Mouse (Mus musculus): ENCODE data around the gene Cdh22. TPM values are rescaled to one million over a fixed set of nuclear protein-coding genes. Genes with fewer than 3 reads are reported as not detected.

Cdh22 gene
- polyA plus RNA-seq, 1 experiment from 2014 or later: 6.4 TPM

DNA sequence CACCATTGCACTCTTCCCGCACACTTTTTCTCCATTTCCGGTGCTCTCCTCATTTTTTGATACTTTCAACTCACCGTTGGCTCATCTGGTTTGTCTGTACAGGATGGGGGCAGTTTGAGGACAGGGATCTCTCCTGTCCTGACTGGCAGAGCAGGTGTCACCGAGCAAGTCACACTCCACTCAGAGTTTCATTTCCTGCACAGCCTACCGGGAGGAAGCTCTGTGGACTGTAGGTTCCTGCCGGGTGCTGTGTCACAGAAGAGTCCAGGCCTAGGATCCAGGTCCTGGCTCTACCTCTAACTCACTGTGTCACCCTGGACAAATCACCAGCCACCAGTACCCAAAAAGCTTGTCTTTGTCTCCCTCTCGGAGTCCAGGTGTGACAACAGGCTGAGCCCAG lies 7.1 kb upstream of the Cdh22 start:
- Histone ChIP-seq H3K27me3 (ENCODE audit: control insufficient read depth, insufficient read depth, low read length) (peaks cover 56% of the 10 kb centered on the region), H3K36me3 (ENCODE audit: control insufficient read depth, insufficient read depth, low read length) (no peaks in the 10 kb centered on the region), H3K4me3 (ENCODE audit: low read depth, low read length) (no peak overlapping the region), H3K9ac (ENCODE audit: low read length) (no peak overlapping the region), H3K27ac (ENCODE audit: low read depth, low read length) (no peak overlapping the region), H3K9me3 (ENCODE audit: control insufficient read depth, low read length) (no peaks in the 10 kb centered on the region), H3K4me2 (no peak overlapping the region), H3K4me1 (ENCODE audit: control insufficient read depth, insufficient read depth, low read length) (peaks cover 19% of the 10 kb centered on the region)
- DNase-seq (ENCODE audit: low spot score, missing footprints): no peak
- 71% methylated on average over 7 of the region's 7 CpGs for WGBS
- no peak for ATAC-seq (ENCODE audit: low FRiP score)

- no peaks in the 10 kb centered on the region for H3K36me3 ChIP-seq (ENCODE audit: control insufficient read depth, insufficient read depth, low read length)
- 41% methylated on average over 8 of the region's 8 CpGs for WGBS
Measured at GRCm38 (mm10) chr2:165240371-165240770, 5.7 kb upstream of the Cdh22 start.

DNA sequence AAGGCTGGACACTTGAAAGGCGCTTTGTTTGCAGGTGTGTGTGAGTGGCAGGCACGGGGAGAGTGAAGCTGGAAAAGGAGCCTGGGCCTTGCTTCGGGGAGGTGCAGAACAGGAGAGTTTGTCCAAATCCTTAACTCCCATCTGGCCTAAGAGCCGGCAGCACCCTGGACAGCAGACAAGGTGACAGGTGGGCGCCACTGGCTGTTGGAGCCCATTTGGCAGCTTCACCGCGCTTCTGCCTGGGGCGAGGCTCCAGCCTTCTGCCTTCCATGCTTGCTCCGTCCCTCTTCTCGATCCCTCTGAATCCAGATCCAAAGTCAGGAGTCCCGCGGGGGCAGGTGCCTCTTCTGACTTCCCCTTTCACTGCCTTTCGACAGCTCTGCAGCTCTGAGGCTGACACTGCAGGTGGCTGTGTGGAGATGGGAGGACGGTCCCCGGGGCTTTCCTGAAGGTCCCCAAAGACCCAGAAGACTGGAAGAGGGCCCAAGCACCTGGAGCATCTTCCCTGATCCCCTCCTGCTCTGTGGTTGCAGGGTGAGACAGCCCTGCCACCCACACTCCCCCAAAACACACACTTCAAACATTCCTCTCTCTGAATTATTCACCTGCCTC lies 5.0 kb upstream of the Cdh22 start:
- H3K4me3 ChIP-seq (ENCODE audit: low read depth, low read length): no peak overlapping the region
- no peaks in the 10 kb centered on the region for H3K9me3 ChIP-seq (ENCODE audit: control insufficient read depth, low read length)
- no peak overlapping the region for H3K27ac ChIP-seq (ENCODE audit: low read depth, low read length)
- H3K27me3 ChIP-seq (ENCODE audit: control insufficient read depth, insufficient read depth, low read length): peaks cover 67% of the 10 kb centered on the region
- peaks cover 20% of the 10 kb centered on the region for H3K4me1 ChIP-seq (ENCODE audit: control insufficient read depth, insufficient read depth, low read length)
- DNase-seq (ENCODE audit: low spot score, missing footprints) (no peak), ATAC-seq (ENCODE audit: low FRiP score) (no peak)
- no peaks in the 10 kb centered on the region for H3K36me3 ChIP-seq (ENCODE audit: control insufficient read depth, insufficient read depth, low read length)
- 21% methylated on average over 15 of the region's 15 CpGs for WGBS
- no peak overlapping the region for H3K4me2 ChIP-seq
- no peak overlapping the region for H3K9ac ChIP-seq (ENCODE audit: low read length)

More at GRCm38 (mm10) chr2:165240371-165240770, 5.7 kb upstream of the Cdh22 start:
- Histone ChIP-seq H3K27ac (ENCODE audit: low read depth, low read length) (no peak overlapping the region), H3K4me3 (ENCODE audit: low read depth, low read length) (no peak overlapping the region), H3K9ac (ENCODE audit: low read length) (no peak overlapping the region), H3K4me1 (ENCODE audit: control insufficient read depth, insufficient read depth, low read length) (peaks cover 17% of the 10 kb centered on the region), H3K27me3 (ENCODE audit: control insufficient read depth, insufficient read depth, low read length) (peaks cover 67% of the 10 kb centered on the region), H3K9me3 (ENCODE audit: control insufficient read depth, low read length) (no peaks in the 10 kb centered on the region), H3K4me2 (no peak overlapping the region)
- ATAC-seq (ENCODE audit: low FRiP score): no peak
- no peak for DNase-seq (ENCODE audit: low spot score, missing footprints)

GRCm38 (mm10) chr2:165238416-165239145 lies 3.9 kb upstream of the Cdh22 start:
- DNase-seq (ENCODE audit: low spot score, missing footprints) (no peak), ATAC-seq (ENCODE audit: low FRiP score) (no peak)
- no peak overlapping the region for H3K4me2 ChIP-seq
- no peak overlapping the region for H3K9ac ChIP-seq (ENCODE audit: low read length)
- 5% methylated on average over 12 of the region's 12 CpGs for WGBS
- H3K27ac ChIP-seq (ENCODE audit: low read depth, low read length): no peak overlapping the region
- no peaks in the 10 kb centered on the region for H3K36me3 ChIP-seq (ENCODE audit: control insufficient read depth, insufficient read depth, low read length)
- H3K27me3 ChIP-seq (ENCODE audit: control insufficient read depth, insufficient read depth, low read length): peaks cover 71% of the 10 kb centered on the region
- H3K4me3 ChIP-seq (ENCODE audit: low read depth, low read length): no peak overlapping the region
- H3K9me3 ChIP-seq (ENCODE audit: control insufficient read depth, low read length): no peaks in the 10 kb centered on the region
- peaks cover 24% of the 10 kb centered on the region for H3K4me1 ChIP-seq (ENCODE audit: control insufficient read depth, insufficient read depth, low read length)

GRCm38 (mm10) chr2:165234291-165234612 lies 401 bp downstream of the Cdh22 start:
- H3K4me3 ChIP-seq (ENCODE audit: low read depth, low read length): peak overlapping the region; percentile 60
- WGBS: 2% methylated on average over 30 of the region's 41 CpGs
- peak overlapping the region; percentile 82 for H3K4me2 ChIP-seq
- H3K9ac ChIP-seq (ENCODE audit: low read length): peak overlapping the region; percentile 83
- peaks cover 53% of the 10 kb centered on the region for H3K27me3 ChIP-seq (ENCODE audit: control insufficient read depth, insufficient read depth, low read length)
- H3K36me3 ChIP-seq (ENCODE audit: control insufficient read depth, insufficient read depth, low read length): no peaks in the 10 kb centered on the region
- H3K27ac ChIP-seq (ENCODE audit: low read depth, low read length): peak overlapping the region; percentile 33; the same call in 1 of the 2 replicates
- H3K9me3 ChIP-seq (ENCODE audit: control insufficient read depth, low read length): no peaks in the 10 kb centered on the region
- ATAC-seq (ENCODE audit: low FRiP score): peak; percentile 36
- DNase-seq (ENCODE audit: low spot score, missing footprints): no peak
- peaks cover 23% of the 10 kb centered on the region for H3K4me1 ChIP-seq (ENCODE audit: control insufficient read depth, insufficient read depth, low read length)

DNA sequence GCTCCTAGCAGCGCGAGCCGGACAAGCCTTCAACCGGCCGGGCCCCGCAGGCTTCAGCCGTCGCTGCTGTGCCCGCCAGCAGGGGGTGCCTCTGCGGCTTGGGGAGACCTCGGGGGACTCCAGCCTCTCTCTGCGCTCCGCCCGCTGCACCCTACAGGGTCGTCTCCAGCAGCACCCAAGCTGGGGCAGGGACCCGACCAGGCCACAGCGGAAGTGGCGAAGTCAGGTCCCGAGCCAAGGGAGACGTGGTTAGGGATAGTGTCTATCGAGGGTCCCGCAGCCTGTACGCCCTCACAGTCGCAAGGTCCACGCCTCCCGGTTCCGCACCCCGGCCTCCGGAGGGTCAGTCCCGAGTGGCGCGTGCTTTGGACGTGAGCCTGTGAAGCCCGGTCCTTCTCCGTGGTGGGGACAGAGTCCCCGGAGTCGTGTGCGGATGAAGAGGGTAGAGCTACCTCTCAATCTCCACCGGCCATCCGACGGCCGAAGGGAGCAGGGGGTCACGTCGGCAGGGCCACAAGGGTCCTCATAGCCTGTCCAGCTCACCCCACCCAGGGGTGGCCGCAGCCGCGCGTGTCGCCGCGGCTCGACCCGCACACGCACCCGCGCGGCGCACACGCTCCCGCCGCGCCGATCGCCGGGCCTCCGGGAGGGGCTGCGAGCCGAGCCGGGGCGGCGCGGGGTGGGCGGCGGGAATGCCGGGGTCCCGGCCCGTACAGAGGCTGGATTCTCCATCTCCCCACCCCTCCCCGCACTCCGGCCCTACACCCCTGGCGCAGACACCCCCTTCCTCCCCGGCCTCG lies 962 bp downstream of the Cdh22 start:
- Histone ChIP-seq H3K4me1 (ENCODE audit: control insufficient read depth, insufficient read depth, low read length) (peaks cover 22% of the 10 kb centered on the region), H3K9ac (ENCODE audit: low read length) (peak overlapping the region; percentile 83), H3K4me2 (peak overlapping the region; percentile 82), H3K27me3 (ENCODE audit: control insufficient read depth, insufficient read depth, low read length) (peaks cover 51% of the 10 kb centered on the region), H3K36me3 (ENCODE audit: control insufficient read depth, insufficient read depth, low read length) (no peaks in the 10 kb centered on the region), H3K9me3 (ENCODE audit: control insufficient read depth, low read length) (no peaks in the 10 kb centered on the region), H3K27ac (ENCODE audit: low read depth, low read length) (no peak overlapping the region), H3K4me3 (ENCODE audit: low read depth, low read length) (peak overlapping the region; percentile 60)
- under 1% methylated on average over 75 of the region's 82 CpGs for whole genome bisulfite sequencing
- DNase-seq (ENCODE audit: low spot score, missing footprints): peak; percentile 97
- peak; percentile 35; the same call in 1 of the 2 replicates for ATAC-seq (ENCODE audit: low FRiP score)

GRCm38 (mm10) chr2:165229050-165229449 lies 5.6 kb downstream of the Cdh22 start:
- 91% methylated on average over 11 of the region's 11 CpGs for WGBS
- no peak for ATAC-seq (ENCODE audit: low FRiP score)
- Histone ChIP-seq H3K4me2 (no peak overlapping the region), H3K9me3 (ENCODE audit: control insufficient read depth, low read length) (no peaks in the 10 kb centered on the region), H3K27me3 (ENCODE audit: control insufficient read depth, insufficient read depth, low read length) (peaks cover 34% of the 10 kb centered on the region), H3K4me3 (ENCODE audit: low read depth, low read length) (no peak overlapping the region), H3K9ac (ENCODE audit: low read length) (no peak overlapping the region), H3K4me1 (ENCODE audit: control insufficient read depth, insufficient read depth, low read length) (peaks cover 10% of the 10 kb centered on the region), H3K36me3 (ENCODE audit: control insufficient read depth, insufficient read depth, low read length) (no peaks in the 10 kb centered on the region), H3K27ac (ENCODE audit: low read depth, low read length) (no peak overlapping the region)
- DNase-seq (ENCODE audit: low spot score, missing footprints): no peak

GRCm38 (mm10) chr2:165223837-165224236 lies 10.8 kb downstream of the Cdh22 start:
- Histone ChIP-seq H3K4me1 (ENCODE audit: control insufficient read depth, insufficient read depth, low read length) (peaks cover 26% of the 10 kb centered on the region), H3K36me3 (ENCODE audit: control insufficient read depth, insufficient read depth, low read length) (no peaks in the 10 kb centered on the region), H3K9ac (ENCODE audit: low read length) (no peak overlapping the region), H3K4me2 (no peak overlapping the region), H3K27ac (ENCODE audit: low read depth, low read length) (no peak overlapping the region), H3K27me3 (ENCODE audit: control insufficient read depth, insufficient read depth, low read length) (peaks cover 19% of the 10 kb centered on the region), H3K9me3 (ENCODE audit: control insufficient read depth, low read length) (no peaks in the 10 kb centered on the region), H3K4me3 (ENCODE audit: low read depth, low read length) (no peak overlapping the region)
- no peak for ATAC-seq (ENCODE audit: low FRiP score)
- no peak for DNase-seq (ENCODE audit: low spot score, missing footprints)
- WGBS: 77% methylated on average over 4 of the region's 4 CpGs

DNA sequence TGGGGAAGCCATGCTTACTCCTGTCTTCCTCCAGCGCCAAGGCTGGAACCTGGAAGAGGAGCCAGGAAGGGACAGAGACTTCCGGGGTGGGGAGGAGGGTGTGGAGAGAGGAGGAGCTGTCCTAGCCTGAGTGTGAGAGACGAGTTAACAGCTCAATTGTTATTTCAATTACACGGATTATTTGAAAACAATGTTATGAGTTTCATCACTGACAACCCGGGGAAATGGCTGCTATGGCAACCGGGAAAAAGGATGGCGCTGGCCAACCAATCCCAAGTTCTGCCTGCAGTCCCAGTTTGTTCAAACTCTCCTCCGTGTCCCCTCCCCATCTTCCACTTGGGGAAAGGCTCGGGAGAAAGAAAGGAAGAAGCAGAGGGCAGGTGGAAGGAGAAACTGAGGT lies 12.7 kb downstream of the Cdh22 start:
- ATAC-seq (ENCODE audit: low FRiP score) (peak; percentile 38; the same call in 1 of the 2 replicates), DNase-seq (ENCODE audit: low spot score, missing footprints) (no peak)
- Histone ChIP-seq H3K9me3 (ENCODE audit: control insufficient read depth, low read length) (no peaks in the 10 kb centered on the region), H3K9ac (ENCODE audit: low read length) (no peak overlapping the region), H3K27ac (ENCODE audit: low read depth, low read length) (no peak overlapping the region), H3K4me2 (peak overlapping the region; percentile 1; the same call in 1 of the 2 replicates), H3K36me3 (ENCODE audit: control insufficient read depth, insufficient read depth, low read length) (no peaks in the 10 kb centered on the region), H3K4me1 (ENCODE audit: control insufficient read depth, insufficient read depth, low read length) (peaks cover 35% of the 10 kb centered on the region), H3K27me3 (ENCODE audit: control insufficient read depth, insufficient read depth, low read length) (peaks cover 22% of the 10 kb centered on the region), H3K4me3 (ENCODE audit: low read depth, low read length) (no peak overlapping the region)
- WGBS: 9% methylated on average over 9 of the region's 9 CpGs

Measured in midbrain, embryonic 11.5 days (tissue).